Comparison of ENCODE assay signal across 11 mouse cellular contexts in genomic region chr5:18502831-18503230, GRCm38 (mm10).
DNase-seq lines count a peak whose midpoint lies in the region; ATAC-seq and TF ChIP-seq lines count a peak whose summit lies in the region.
"Had no signal": no experiment of that assay in that cellular context is flagged by ENCODE, and none has a peak within 500 bp of the region (broad histone marks: within the 10 kb centered on the region; RNA-seq: fewer than 3 reads in every experiment).

No protein-coding gene starts in this region.

- no peaks in the 10 kb centered on the region for H3K9me3 ChIP-seq in intestine, embryonic 14.5 days (ENCODE audit: control insufficient read depth, low read length)
- H3K9me3 ChIP-seq: G1E; heart, embryonic 10.5 days had no signal

- H3K4me1 ChIP-seq in lung, adult 2 months (ENCODE audit: control insufficient read depth, insufficient read depth, low read length), result no peaks in the 10 kb centered on the region
- no peaks in the 10 kb centered on the region for H3K4me1 ChIP-seq in intestine, embryonic 14.5 days (replicated peaks; ENCODE audit: control insufficient read depth, insufficient read depth, low read length)
- H3K4me1 ChIP-seq: heart, embryonic 10.5 days had no signal

- no peak for TF ChIP-seq POLR2A in lung, adult 2 months (IDR thresholded peaks at IDR 0.05; ENCODE audit: borderline replicate concordance, extremely low read depth, low read depth, low read length)
- TF ChIP-seq POLR2A in brain, embryonic 14.5 days (IDR thresholded peaks at IDR 0.05; ENCODE audit: borderline replicate concordance, extremely low read depth, insufficient read depth, insufficient read length, poor library complexity, severe bottlenecking), result no peak

- no peak overlapping the region for H3K4me3 ChIP-seq in lung, adult 2 months (replicated peaks; ENCODE audit: extremely low read depth, low read depth, low read length)
- no peak overlapping the region for H3K4me3 ChIP-seq in intestine, embryonic 14.5 days (ENCODE audit: low read depth, low read length)
- H3K4me3 ChIP-seq: heart, embryonic 10.5 days had no signal

- no peaks in the 10 kb centered on the region for H3K27me3 ChIP-seq in intestine, embryonic 14.5 days (replicated peaks; ENCODE audit: control insufficient read depth, insufficient read depth, low read length)

- no peak for DNase-seq in lung, adult 2 months
- DNase-seq in lung, postnatal 10 days, result no peak
- peak; percentile 9 for DNase-seq in brain, embryonic 14.5 days (ENCODE audit: low read depth)
- DNase-seq in intestine, embryonic 14.5 days (ENCODE audit: low spot score), result peak; percentile 58
- DNase-seq in large intestine, adult 2 months (ENCODE audit: low read depth, low spot score), result peak; percentile 1
- no peak for DNase-seq in thymus, postnatal 25 days
- DNase-seq in adrenal gland, postnatal 14 days, result no peak
- no peak for DNase-seq in neural tube, embryonic 10.5 days (ENCODE audit: extremely low spot score, low spot score)
- DNase-seq: layer of hippocampus, postnatal 36 days had no signal

- 20% methylated on average over 12 of the region's 12 CpGs for WGBS in lung, adult 2 months
- WGBS in intestine, embryonic 14.5 days, result 19% methylated on average over 12 of the region's 12 CpGs
- 12% methylated on average over 12 of the region's 12 CpGs for WGBS in large intestine, adult 2 months

- ATAC-seq in intestine, embryonic 14.5 days (replicated peaks; ENCODE audit: low FRiP score, low TSS enrichment, low read depth), result peak; percentile 83

- H3K27ac ChIP-seq in intestine, embryonic 14.5 days (ENCODE audit: low read depth), result no peak overlapping the region
- H3K27ac ChIP-seq: heart, embryonic 10.5 days had no signal

- H3K4me2 ChIP-seq in intestine, embryonic 14.5 days (ENCODE audit: low read length), result no peak overlapping the region

- no peak overlapping the region for H3K9ac ChIP-seq in intestine, embryonic 14.5 days (ENCODE audit: low read length)

- H3K36me3 ChIP-seq in intestine, embryonic 14.5 days (ENCODE audit: control insufficient read depth, insufficient read depth, low read length), result no peaks in the 10 kb centered on the region
- H3K36me3 ChIP-seq: G1E; heart, embryonic 10.5 days had no signal

- 0 out of 2 replicates have a peak, but pooled peaks have one; percentile 3 for TF ChIP-seq CTCF in lung, adult 2 months (IDR thresholded peaks at IDR 0.05; ENCODE audit: insufficient read depth, low read length)
- peak; percentile 37; the same call in 1 of the 2 replicates for TF ChIP-seq CTCF in brain, embryonic 14.5 days (IDR thresholded peaks at IDR 0.05; ENCODE audit: borderline replicate concordance, extremely low read depth, insufficient read depth, insufficient read length)

Comparison
In these comparisons a context has a peak if more than half of its experiments do, and no peak if none do; other contexts are left out.
1. DNase-seq: peak in brain, embryonic 14.5 days (single experiment), intestine, embryonic 14.5 days (single experiment) and large intestine, adult 2 months (single experiment); none in lung, adult 2 months (single experiment), lung, postnatal 10 days (single experiment), thymus, postnatal 25 days (single experiment), adrenal gland, postnatal 14 days (single experiment) and neural tube, embryonic 10.5 days (single experiment).